Mouse (Mus musculus) gastrocnemius, postnatal 10 days (tissue): ENCODE measurements at regions not wholly inside any gene's neighbourhood (a gene's known extent, or its start where the extent isn't known, plus 50 kb on each side); places are given as distances from the start of the nearest gene placed in this dataset.
A peak's percentile ranks its signal among the peaks of the same experiment; 100 is the strongest.

ENCODE experiments used
- DNase-seq: peaks from one replicate; pipeline ENCODE4 v3.0.0; 2021; ENCODE audit warnings: mixed read lengths

DNA sequence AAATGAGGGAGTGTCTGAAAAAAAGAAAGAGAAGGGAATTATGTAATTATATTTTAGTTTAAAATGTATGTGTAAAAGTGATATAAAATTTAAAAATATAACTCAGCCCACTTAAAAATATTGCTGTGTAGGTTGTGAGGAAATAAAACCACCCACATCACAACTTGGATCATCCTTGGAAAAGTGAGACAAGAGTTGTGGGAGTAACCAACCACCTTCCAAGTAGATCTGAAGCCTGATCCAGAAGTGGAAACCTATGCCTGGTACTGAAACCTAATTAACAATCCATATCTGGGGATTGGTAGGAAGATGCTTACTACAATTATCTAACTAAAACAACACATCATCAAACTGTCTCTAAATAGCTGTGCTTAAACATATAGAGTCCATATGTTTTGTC lies 743.1 kb downstream of the Stim2 start:
- DNase-seq, result no peak

DNA sequence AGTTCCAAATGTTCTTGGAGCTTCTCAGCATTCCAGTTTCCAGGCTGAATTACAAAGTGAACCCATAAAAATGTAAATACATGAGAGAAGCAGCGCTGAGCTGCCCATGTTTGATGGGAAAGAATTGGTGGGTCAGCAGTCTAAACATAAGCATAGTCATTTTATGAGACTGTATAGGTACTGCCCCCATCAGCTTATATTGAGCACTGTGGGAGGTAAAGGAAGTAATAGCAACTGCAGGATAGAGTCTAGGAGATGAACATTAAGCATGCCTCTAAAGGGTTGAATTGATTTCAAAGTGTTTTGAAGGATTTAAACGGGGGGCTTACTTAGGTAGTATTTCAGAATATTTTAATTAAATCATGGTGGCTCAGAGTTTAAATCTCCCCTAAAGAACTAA lies 748.7 kb downstream of the Stim2 start:
- no peak for DNase-seq

DNA sequence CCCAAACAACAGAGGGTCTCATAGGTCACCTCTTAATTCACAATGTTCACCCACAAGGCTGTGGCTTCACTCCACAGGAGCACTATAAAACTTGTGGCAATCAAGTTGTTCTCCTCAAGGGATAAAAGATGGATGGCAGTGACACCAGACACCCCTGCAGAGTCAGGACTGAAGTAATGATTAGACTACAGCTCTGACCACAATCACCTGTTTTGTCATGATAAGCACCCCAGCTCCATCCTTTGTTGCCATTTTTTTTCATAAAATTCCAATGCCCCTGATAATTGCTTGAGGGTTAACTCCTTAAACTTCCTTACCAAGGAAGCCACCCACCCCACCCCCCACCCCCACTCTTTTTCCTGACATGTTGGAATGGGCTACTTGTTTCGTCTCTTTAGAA lies 755.1 kb downstream of the Stim2 start:
- DNase-seq, result no peak

DNA sequence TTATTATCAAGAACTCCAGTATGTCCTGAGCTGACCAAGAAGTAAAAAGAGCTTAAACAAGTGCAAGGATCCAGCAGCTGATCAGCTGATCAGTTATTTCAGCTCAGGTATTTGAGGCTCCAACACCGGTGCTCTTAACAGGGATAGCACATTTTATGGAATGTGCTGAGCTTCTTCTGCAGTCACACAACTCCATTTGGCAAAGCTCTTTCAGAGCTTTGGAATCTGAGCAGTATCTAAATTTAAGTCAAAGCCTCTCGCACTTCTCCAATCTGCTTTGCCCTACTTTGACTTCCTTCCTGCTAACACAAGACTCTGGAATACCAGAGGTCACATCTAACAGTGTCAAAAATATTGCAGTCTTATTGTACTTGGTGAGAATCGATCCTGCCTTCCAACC lies 761.4 kb downstream of the Stim2 start:
- DNase-seq, result no peak

DNA sequence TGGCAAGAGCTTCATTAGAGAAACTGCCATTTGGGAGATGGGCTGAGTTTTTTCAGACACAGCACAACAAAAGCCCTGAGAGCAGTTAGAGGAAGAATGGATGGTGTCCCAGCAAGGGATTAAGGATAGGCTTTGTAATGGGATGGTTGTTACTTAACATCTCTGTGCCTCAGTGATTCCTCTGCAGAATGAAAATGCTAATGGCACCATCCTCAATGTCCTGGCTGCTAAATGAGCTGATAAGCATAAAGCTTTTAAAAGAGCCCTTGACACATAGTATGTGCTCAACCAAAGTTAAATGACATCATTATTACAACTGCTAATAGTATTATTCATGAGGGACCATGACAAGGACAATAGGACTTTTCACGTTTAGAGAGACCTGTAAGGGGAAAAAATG lies 764.7 kb downstream of the Stim2 start:
- DNase-seq, result no peak

DNA sequence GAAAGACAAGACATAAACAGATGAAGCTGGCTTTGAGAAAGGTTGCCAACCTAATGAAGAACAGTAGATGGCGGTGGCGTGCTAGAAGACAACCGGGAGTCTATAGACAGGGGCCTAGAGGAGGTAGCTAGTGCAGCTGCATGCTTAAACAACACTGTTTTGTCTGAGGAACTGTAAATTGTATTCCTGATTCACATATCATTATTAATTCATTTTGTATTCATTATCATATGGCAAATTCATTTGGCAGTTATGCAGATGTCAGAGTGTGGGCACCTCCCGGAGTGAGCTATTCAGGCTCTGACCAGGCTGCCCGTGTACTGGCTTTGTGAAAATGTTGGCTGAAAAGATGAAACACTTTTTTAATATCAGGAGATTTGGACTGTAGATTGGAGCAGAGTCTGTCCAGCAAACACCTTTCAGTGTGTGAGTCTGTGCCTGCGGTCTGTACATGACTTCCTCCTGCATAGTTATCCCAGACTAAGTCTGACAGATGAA lies 798.7 kb downstream of the Stim2 start:
- peak; percentile 24 for DNase-seq

DNA sequence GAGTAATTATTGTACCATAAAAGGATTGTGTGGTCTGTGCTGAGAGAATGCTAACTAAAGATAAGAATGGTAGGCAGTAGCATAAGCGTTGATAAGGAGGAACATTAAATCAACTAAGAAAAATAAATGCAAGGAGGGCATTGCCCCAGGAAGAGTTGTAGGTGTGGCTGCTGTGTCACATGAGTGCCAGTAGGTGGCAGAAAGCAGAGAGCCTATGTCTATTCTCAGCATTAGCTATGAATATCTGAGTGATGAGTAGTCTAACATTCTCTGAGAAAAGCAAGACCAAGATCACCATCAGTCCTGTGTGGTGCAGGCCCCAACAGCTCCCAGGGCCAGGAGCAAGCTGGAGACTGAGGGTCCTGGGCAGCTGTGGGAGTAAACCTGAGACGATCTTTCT lies 828.8 kb downstream of the Stim2 start:
- DNase-seq, result no peak
